Mouse (Mus musculus) midbrain, embryonic 13.5 days (tissue): ENCODE measurements at regions not wholly inside any gene's neighbourhood (a gene's known extent, or its start where the extent isn't known, plus 50 kb on each side); places are given as distances from the start of the nearest gene placed in this dataset.

Experiments used
- ATAC-seq: fragments of 200-750 bp; cut with Nextera tagmentation; 2 replicates; pipeline ENCODE4 v1.8.0; 2017; ENCODE audit warnings: mild to moderate bottlenecking, moderate TSS enrichment, moderate library complexity
- H3K27ac ChIP-seq: fragments of 300-500 bp; sonication (generic); 2 replicates; pipeline ENCODE4 v1.5.1; 2015; ENCODE audit warnings: inconsistent platforms, mild to moderate bottlenecking, moderate library complexity
- H3K27me3 ChIP-seq: fragments of 300-500 bp; sonication (generic); 2 replicates; pipeline ENCODE4 v1.6.1; 2015; ENCODE audit warnings: mild to moderate bottlenecking, inconsistent platforms
- H3K36me3 ChIP-seq: fragments of 300-500 bp; sonication (generic); 2 replicates; pipeline ENCODE4 v1.6.1; 2015; ENCODE audit warnings: mild to moderate bottlenecking, inconsistent platforms
- H3K4me1 ChIP-seq: fragments of 300-500 bp; sonication (generic); replicated peaks from 2 replicates; pipeline ENCODE4 v1.6.1; 2015; ENCODE audit warnings: inconsistent platforms
- H3K4me2 ChIP-seq: fragments of 300-500 bp; sonication (generic); replicated peaks from 2 replicates; pipeline ENCODE4 v1.6.1; 2015; ENCODE audit warnings: moderate library complexity, mild to moderate bottlenecking, inconsistent platforms
- H3K4me3 ChIP-seq: fragments of 300-500 bp; sonication (generic); replicated peaks from 2 replicates; pipeline ENCODE4 v1.5.1; 2015; ENCODE audit warnings: mild to moderate bottlenecking, inconsistent platforms
- H3K9ac ChIP-seq: fragments of 300-500 bp; sonication (generic); replicated peaks from 2 replicates; pipeline ENCODE4 v1.6.1; 2015; ENCODE audit warnings: mild to moderate bottlenecking, inconsistent platforms
- H3K9me3 ChIP-seq: fragments of 300-500 bp; sonication (generic); 2 replicates; pipeline ENCODE4 v1.6.1; 2016; ENCODE audit warnings: mild to moderate bottlenecking, inconsistent platforms
- WGBS: fragments of 180-500 bp; shearing (Covaris S2); methylation state at CpG from one replicate; pipeline ENCODE4 v1.1.7; 2015; 5-methylcytosine and 5-hydroxymethylcytosine counted together

DNA sequence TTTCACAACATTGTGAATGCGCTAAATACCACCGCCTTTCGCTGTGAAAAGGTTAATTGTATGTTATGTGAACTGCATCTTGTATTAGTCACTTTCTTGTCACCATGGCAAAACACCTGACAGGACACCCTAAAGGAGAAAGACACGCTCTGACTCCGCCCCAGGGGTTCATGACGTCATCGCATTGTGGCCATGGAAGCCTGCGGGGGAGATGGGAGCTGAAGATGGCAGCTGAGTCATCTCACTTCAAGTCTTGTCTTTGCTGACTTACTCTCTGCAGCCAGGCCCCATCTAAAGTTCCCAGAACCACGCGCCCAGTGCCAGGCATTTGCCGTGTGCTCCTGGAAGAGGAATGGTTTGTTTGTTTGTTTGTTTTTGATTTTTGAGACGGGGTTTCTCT, 57.5 kb upstream of the Ppp2r5c start:
- no peak overlapping the region for H3K9ac ChIP-seq
- no peaks in the 10 kb centered on the region for H3K36me3 ChIP-seq
- H3K4me2 ChIP-seq, result no peak overlapping the region
- peaks cover 29% of the 10 kb centered on the region for H3K4me1 ChIP-seq
- no peak overlapping the region for H3K27ac ChIP-seq
- WGBS, result 77% methylated on average over 12 of the region's 12 CpGs
- H3K9me3 ChIP-seq, result no peaks in the 10 kb centered on the region
- ATAC-seq, result no peak
- H3K27me3 ChIP-seq, result no peaks in the 10 kb centered on the region
- H3K4me3 ChIP-seq, result no peak overlapping the region

DNA sequence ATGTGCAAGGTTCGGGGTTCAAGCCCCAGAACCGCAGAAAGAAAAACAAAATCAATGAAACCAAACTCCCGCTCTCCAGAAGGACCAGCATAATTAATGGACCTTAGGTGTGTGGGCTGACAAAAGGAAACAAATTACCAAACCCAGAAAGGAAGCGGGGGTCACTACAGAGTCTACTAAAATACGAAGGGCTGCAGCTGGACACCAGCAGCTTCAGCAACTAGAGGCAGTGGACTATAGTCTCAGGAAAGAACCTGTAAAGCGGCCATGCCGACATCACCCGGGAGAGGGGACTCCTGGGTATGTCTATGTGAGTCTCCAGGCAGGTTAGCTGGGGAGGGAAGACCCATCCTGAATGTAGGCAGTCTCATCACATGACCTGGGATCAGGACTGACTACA, 55.5 kb upstream of the Ppp2r5c start:
- no peak for ATAC-seq
- no peaks in the 10 kb centered on the region for H3K27me3 ChIP-seq
- no peak overlapping the region for H3K4me2 ChIP-seq

DNA sequence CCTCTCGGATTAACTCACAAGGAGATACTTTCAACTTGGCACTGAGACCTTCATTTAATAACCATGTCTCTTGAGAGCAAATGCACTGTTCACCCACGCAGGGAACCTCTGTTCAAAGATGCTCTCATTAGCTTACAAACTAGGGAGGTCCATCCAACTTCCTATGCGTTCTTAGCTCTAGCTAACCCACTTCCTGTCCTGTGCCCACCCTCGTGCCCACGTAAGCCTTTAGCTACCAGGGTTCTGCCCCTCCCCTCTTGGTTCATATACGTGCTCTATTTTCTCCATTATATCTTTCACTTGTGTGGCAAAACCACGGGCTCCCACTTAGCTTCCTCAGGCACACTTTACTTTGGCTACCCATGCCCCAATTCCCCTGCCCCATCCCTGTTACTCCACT, 53.4 kb upstream of the Ppp2r5c start:
- H3K4me1 ChIP-seq, result no peaks in the 10 kb centered on the region
- no peak overlapping the region for H3K9ac ChIP-seq
- H3K4me3 ChIP-seq, result no peak overlapping the region
- no peak overlapping the region for H3K4me2 ChIP-seq
- no peaks in the 10 kb centered on the region for H3K27me3 ChIP-seq
- WGBS, result 86% methylated on average over 7 of the region's 7 CpGs
- 0 out of 2 replicates have a peak, but pooled peaks cover 3% of the 10 kb centered on the region for H3K9me3 ChIP-seq
- H3K36me3 ChIP-seq, result no peaks in the 10 kb centered on the region
- no peak overlapping the region for H3K27ac ChIP-seq
- ATAC-seq, result no peak

More for the DNA sequence above, 55.5 kb upstream of the Ppp2r5c start:
- H3K36me3 ChIP-seq, result no peaks in the 10 kb centered on the region
- 0 out of 2 replicates have a peak, but pooled peaks cover 3% of the 10 kb centered on the region for H3K9me3 ChIP-seq
- H3K9ac ChIP-seq, result no peak overlapping the region
- no peak overlapping the region for H3K4me3 ChIP-seq
- H3K4me1 ChIP-seq, result peaks cover 13% of the 10 kb centered on the region
- no peak overlapping the region for H3K27ac ChIP-seq
- 90% methylated on average over 8 of the region's 8 CpGs for WGBS
